In the genomic region with DNA sequence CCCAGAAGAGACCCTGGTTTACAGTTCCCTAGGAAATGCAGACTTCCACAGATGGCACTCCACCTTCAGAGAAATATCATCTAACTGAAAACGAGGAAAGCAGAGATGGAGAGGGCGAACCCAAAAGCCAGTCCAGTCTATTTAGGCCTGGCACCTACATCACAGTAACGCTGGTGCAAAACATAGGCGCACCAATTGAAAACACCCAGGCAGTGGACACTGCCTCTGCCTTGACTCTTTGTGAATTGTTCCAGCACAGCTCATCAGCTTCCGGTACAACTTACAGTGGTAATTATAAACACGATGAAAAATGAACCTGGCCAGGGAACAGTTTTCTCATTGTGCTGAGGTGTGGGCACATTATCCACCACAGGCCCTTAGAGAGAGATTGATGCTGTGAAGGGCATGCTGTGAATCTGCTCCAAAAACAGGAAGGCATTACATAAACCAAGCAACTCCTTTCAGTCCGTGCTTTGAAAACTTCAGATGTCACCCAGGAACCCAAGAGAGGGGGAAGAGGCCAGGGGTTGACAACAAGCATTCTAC, we compare ENCODE assay signal across 8 mouse cellular contexts. TPM values are rescaled to one million over a fixed set of nuclear protein-coding genes. Genes with fewer than 3 reads are reported as not detected.
A peak's percentile ranks its signal among the peaks of the same experiment; 100 is the strongest.
DNase-seq lines count a peak whose midpoint lies in the region; ATAC-seq and TF ChIP-seq lines count a peak whose summit lies in the region.

No protein-coding gene starts in this region.

- TF ChIP-seq CTCF in hindbrain, postnatal 0 days (IDR thresholded peaks at IDR 0.05; ENCODE audit: low read depth): no peak

- no peaks in the 10 kb centered on the region for H3K9me3 ChIP-seq in hindbrain, postnatal 0 days (ENCODE audit: low read length)

- H3K27ac ChIP-seq in hindbrain, postnatal 0 days: peak overlapping the region; percentile 98

- DNase-seq in cerebellum, adult 8-10 months: peak; percentile 33
- DNase-seq in thymus, postnatal 25 days: peak; percentile 40
- DNase-seq in thymus, adult 18-20 months: no peak
- peak; percentile 52 for DNase-seq in hindbrain, postnatal 0 days (ENCODE audit: low spot score)
- DNase-seq in urinary bladder, adult 2 months (ENCODE audit: low spot score): no peak
- no peak for DNase-seq in ovary, postnatal 14 days (ENCODE audit: low spot score)

- H3K27me3 ChIP-seq in hindbrain, postnatal 0 days (ENCODE audit: insufficient read depth, low read length): no peaks in the 10 kb centered on the region

- no peaks in the 10 kb centered on the region for H3K36me3 ChIP-seq in hindbrain, postnatal 0 days (ENCODE audit: insufficient read depth, low read length)

- no peak for ATAC-seq in cerebellum, adult (ENCODE audit: insufficient number of reproducible peaks, low FRiP score, low TSS enrichment)
- ATAC-seq in hindbrain, postnatal 0 days: no peak
- ATAC-seq in megakaryocyte progenitor cell, adult 5-6 weeks (replicated peaks; ENCODE audit: poor library complexity): peak; percentile 20

- peak overlapping the region; percentile 98 for H3K9ac ChIP-seq in hindbrain, postnatal 0 days (replicated peaks; ENCODE audit: low read length)

- H3K4me1 ChIP-seq in hindbrain, postnatal 0 days (ENCODE audit: insufficient read depth, low read length): peaks cover 5% of the 10 kb centered on the region; the same call in 1 of the 2 replicates

- 8% methylated on average over 7 of the region's 7 CpGs for WGBS in hindbrain, postnatal 0 days

- H3K4me3 ChIP-seq in hindbrain, postnatal 0 days (ENCODE audit: low read length): peak overlapping the region; percentile 98

- peak overlapping the region; percentile 65 for H3K4me2 ChIP-seq in hindbrain, postnatal 0 days (ENCODE audit: low read depth, low read length)

RNA-seq across cellular contexts. Expression of gene Smad1, which starts 1.5 kb away (rescaled TPM):
- 69.8 and 77.2 TPM in 2 replicates for total RNA-seq in hindbrain, postnatal 0 days (2014; rRNA removed)
- 49.1 and 50.1 TPM in 2 replicates for polyA plus RNA-seq in hindbrain, postnatal 0 days (2015; fragmentation: Nextera tagmentation; extraction: Ambion mirVana)
- 12.7 and 15.2 TPM in 2 replicates for total RNA-seq in megakaryocyte progenitor cell, adult 5-6 weeks (2015)
- total RNA-seq in megakaryocyte progenitor cell, adult 5-6 weeks (2017): 12.0 and 15.2 TPM in 2 replicates
- polyA plus RNA-seq in urinary bladder, adult 2 months (2012; rRNA removed): 32.6 and 35.6 TPM in 2 replicates

Comparison
In these comparisons a context has a peak if more than half of its experiments do, and no peak if none do; other contexts are left out.
1. DNase-seq: peak in cerebellum, adult 8-10 months (single experiment), thymus, postnatal 25 days (single experiment) and hindbrain, postnatal 0 days (single experiment); none in thymus, adult 18-20 months (0 of 2), urinary bladder, adult 2 months (single experiment) and ovary, postnatal 14 days (single experiment).